Mouse (Mus musculus) left cerebral cortex, postnatal 14 days (tissue): ENCODE data around the gene Gosr2. TPM values are rescaled to one million over a fixed set of nuclear protein-coding genes. Genes with fewer than 3 reads are reported as not detected.

Experiments used
- total RNA-seq, 2 experiments: library from RNA; stranded (reverse); gene quantifications; 2 replicates each; pipeline ENCODE4 v1.2.3; 2021

Gosr2 gene
- total RNA-seq, 2 experiments from 2014 or later, result 70.9 to 77.0 TPM

Other genes starting within 250 kb of the Gosr2 start
- not detected for gene Lrrc37a, start 193.3 kb downstream of the Gosr2 start, total RNA-seq
- gene Gm884, start 76.8 kb downstream of the Gosr2 start, total RNA-seq, result under 1 TPM in 1 of 2 experiments, not detected in 1; 0.04 TPM
- gene Lyzl6, start 59.0 kb downstream of the Gosr2 start, total RNA-seq, result not detected
- gene Rprml, start 48.3 kb downstream of the Gosr2 start, total RNA-seq, result 100 to 1,000 TPM; 114 to 120 TPM
- under 1 TPM in 1 of 2 experiments, not detected in 1; 0.06 TPM for gene Wnt9b, start 51.9 kb upstream of the Gosr2 start, total RNA-seq
- gene Wnt3, start 76.3 kb upstream of the Gosr2 start, total RNA-seq, result under 1 TPM; 0.82 to 0.83 TPM